Mouse (Mus musculus): Measurements from ENCODE around the gene Bbip1.

DNA sequence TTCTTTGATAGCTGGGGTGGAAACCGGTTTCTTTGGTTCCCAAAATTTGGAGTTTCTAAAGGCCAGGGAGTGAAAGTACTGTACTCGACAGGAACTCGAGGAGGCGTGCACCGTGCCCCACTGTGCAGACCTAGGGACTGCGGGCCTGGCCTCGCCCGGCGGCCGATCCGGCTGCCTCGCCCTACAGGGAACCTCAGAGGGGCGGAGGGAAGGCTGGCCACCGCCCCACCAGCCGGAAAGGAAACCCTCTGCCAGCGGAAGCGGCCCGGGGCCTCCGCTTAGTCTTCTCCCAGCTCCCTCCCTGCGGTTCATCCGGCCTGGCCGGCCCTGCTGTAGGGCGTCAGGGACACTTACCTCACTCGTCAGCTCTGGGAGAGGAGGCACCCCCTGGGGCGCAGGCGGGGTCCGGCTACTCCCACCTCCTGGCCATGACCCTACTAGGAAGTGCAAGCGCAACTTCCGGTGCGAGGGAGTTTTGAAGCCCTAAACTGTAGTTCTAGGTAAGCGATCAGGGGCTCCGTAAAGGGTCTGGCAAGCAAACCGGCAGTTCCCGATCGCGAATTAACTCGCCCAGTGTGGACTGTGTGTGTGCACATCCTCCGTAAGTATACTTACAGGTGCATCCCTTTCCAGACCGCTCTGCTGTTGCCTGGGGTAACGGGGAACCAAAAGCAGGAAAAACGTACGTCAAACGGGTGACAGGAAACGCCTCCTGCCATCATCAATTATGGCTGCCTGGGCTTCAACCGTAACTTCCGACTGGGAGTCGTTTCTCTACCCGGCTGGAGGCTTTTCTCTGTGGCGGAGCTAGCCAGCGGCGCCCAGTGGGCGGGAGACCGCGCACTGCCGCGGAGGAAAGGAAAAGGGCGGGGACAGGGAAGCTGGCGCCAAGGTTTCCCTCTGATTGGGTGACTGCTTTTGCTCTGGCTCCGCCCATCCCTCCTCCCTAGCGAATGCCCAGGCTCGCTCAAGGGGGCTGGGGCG is at the start of gene Bbip1, which contains the start of gene Shoc2:
- peak; percentile 77 for TF ChIP-seq FLI1 (IDR thresholded peaks at IDR 0.05; ENCODE audit: low read length)
- no peak for TF ChIP-seq GATA1 (IDR thresholded peaks at IDR 0.05; ENCODE audit: borderline replicate concordance, low read length)
